Mouse (Mus musculus) liver, embryonic 14.5 days (tissue): Measurements from ENCODE around the gene Tmem265.

ENCODE experiments used
- CTCF ChIP-seq: IDR thresholded peaks from 2 replicates; pipeline ENCODE4 v1.5.1; 2016; ENCODE audit warnings: antibody characterized with exemption, low read depth, control low read depth
- EP300 ChIP-seq: IDR thresholded peaks from 2 replicates; pipeline ENCODE4 v1.6.1; 2016; ENCODE audit warnings: antibody characterized with exemption, low read depth

GRCm38 (mm10) chr7:127587196-127587595 lies 26.0 kb downstream of the Tmem265 start:
- TF ChIP-seq CTCF (no peak), EP300 (no peak)
